Mouse (Mus musculus): ENCODE measurements at regions not wholly inside any gene's neighbourhood (a gene's known extent, or its start where the extent isn't known, plus 50 kb on each side); places are given as distances from the start of the nearest gene placed in this dataset.

GRCm38 (mm10) chr3:52895751-52896150, 121.3 kb downstream of the Cog6 start:
- no peak for DNase-seq (ENCODE audit: low read depth)
- no peak for TF ChIP-seq POLR2A (IDR thresholded peaks at IDR 0.05; ENCODE audit: borderline replicate concordance, extremely low read depth, insufficient read depth, insufficient read length, poor library complexity, severe bottlenecking)
- TF ChIP-seq CTCF (IDR thresholded peaks at IDR 0.05; ENCODE audit: borderline replicate concordance, extremely low read depth, insufficient read depth, insufficient read length): no peak

GRCm38 (mm10) chr3:52894812-52895211, 122.2 kb downstream of the Cog6 start:
- TF ChIP-seq CTCF (IDR thresholded peaks at IDR 0.05; ENCODE audit: borderline replicate concordance, extremely low read depth, insufficient read depth, insufficient read length): no peak
- TF ChIP-seq POLR2A (IDR thresholded peaks at IDR 0.05; ENCODE audit: borderline replicate concordance, extremely low read depth, insufficient read depth, insufficient read length, poor library complexity, severe bottlenecking): no peak
- no peak for DNase-seq (ENCODE audit: low read depth)

GRCm38 (mm10) chr3:52889156-52889715, 127.8 kb downstream of the Cog6 start:
- TF ChIP-seq POLR2A (IDR thresholded peaks at IDR 0.05; ENCODE audit: borderline replicate concordance, extremely low read depth, insufficient read depth, insufficient read length, poor library complexity, severe bottlenecking): no peak
- TF ChIP-seq CTCF (IDR thresholded peaks at IDR 0.05; ENCODE audit: borderline replicate concordance, extremely low read depth, insufficient read depth, insufficient read length): no peak
- no peak for DNase-seq (ENCODE audit: low read depth)

GRCm38 (mm10) chr3:52881981-52882380, 135.1 kb downstream of the Cog6 start:
- TF ChIP-seq POLR2A (IDR thresholded peaks at IDR 0.05; ENCODE audit: borderline replicate concordance, extremely low read depth, insufficient read depth, insufficient read length, poor library complexity, severe bottlenecking): no peak
- no peak for TF ChIP-seq CTCF (IDR thresholded peaks at IDR 0.05; ENCODE audit: borderline replicate concordance, extremely low read depth, insufficient read depth, insufficient read length)

GRCm38 (mm10) chr3:52881139-52881538, 135.9 kb downstream of the Cog6 start:
- TF ChIP-seq CTCF (IDR thresholded peaks at IDR 0.05; ENCODE audit: borderline replicate concordance, extremely low read depth, insufficient read depth, insufficient read length) (no peak), POLR2A (IDR thresholded peaks at IDR 0.05; ENCODE audit: borderline replicate concordance, extremely low read depth, insufficient read depth, insufficient read length, poor library complexity, severe bottlenecking) (no peak)
- no peak for DNase-seq (ENCODE audit: low read depth)

More at GRCm38 (mm10) chr3:52881981-52882380, 135.1 kb downstream of the Cog6 start:
- DNase-seq (ENCODE audit: low read depth): no peak

GRCm38 (mm10) chr3:52879700-52880099, 137.3 kb downstream of the Cog6 start:
- peak; percentile 27 for DNase-seq (ENCODE audit: low read depth)
- TF ChIP-seq CTCF (IDR thresholded peaks at IDR 0.05; ENCODE audit: borderline replicate concordance, extremely low read depth, insufficient read depth, insufficient read length) (no peak), POLR2A (IDR thresholded peaks at IDR 0.05; ENCODE audit: borderline replicate concordance, extremely low read depth, insufficient read depth, insufficient read length, poor library complexity, severe bottlenecking) (no peak)

GRCm38 (mm10) chr3:52878334-52878733, 138.7 kb downstream of the Cog6 start:
- DNase-seq (ENCODE audit: low read depth): no peak
- TF ChIP-seq CTCF (IDR thresholded peaks at IDR 0.05; ENCODE audit: borderline replicate concordance, extremely low read depth, insufficient read depth, insufficient read length) (no peak), POLR2A (IDR thresholded peaks at IDR 0.05; ENCODE audit: borderline replicate concordance, extremely low read depth, insufficient read depth, insufficient read length, poor library complexity, severe bottlenecking) (no peak)

GRCm38 (mm10) chr3:52872260-52872659, 144.8 kb downstream of the Cog6 start:
- no peak for DNase-seq (ENCODE audit: low read depth)

GRCm38 (mm10) chr3:52863146-52863849, 153.7 kb downstream of the Cog6 start:
- TF ChIP-seq POLR2A (IDR thresholded peaks at IDR 0.05; ENCODE audit: borderline replicate concordance, extremely low read depth, insufficient read depth, insufficient read length, poor library complexity, severe bottlenecking) (no peak), CTCF (IDR thresholded peaks at IDR 0.05; ENCODE audit: borderline replicate concordance, extremely low read depth, insufficient read depth, insufficient read length) (no peak)
- DNase-seq (ENCODE audit: low read depth): no peak

More at GRCm38 (mm10) chr3:52872260-52872659, 144.8 kb downstream of the Cog6 start:
- TF ChIP-seq CTCF (IDR thresholded peaks at IDR 0.05; ENCODE audit: borderline replicate concordance, extremely low read depth, insufficient read depth, insufficient read length): no peak

GRCm38 (mm10) chr3:52862026-52862425, 155.0 kb downstream of the Cog6 start:
- no peak for TF ChIP-seq POLR2A (IDR thresholded peaks at IDR 0.05; ENCODE audit: borderline replicate concordance, extremely low read depth, insufficient read depth, insufficient read length, poor library complexity, severe bottlenecking)
- TF ChIP-seq CTCF (IDR thresholded peaks at IDR 0.05; ENCODE audit: borderline replicate concordance, extremely low read depth, insufficient read depth, insufficient read length): no peak
- no peak for DNase-seq (ENCODE audit: low read depth)

GRCm38 (mm10) chr3:52861538-52861937, 155.5 kb downstream of the Cog6 start:
- DNase-seq (ENCODE audit: low read depth): no peak
- TF ChIP-seq POLR2A (IDR thresholded peaks at IDR 0.05; ENCODE audit: borderline replicate concordance, extremely low read depth, insufficient read depth, insufficient read length, poor library complexity, severe bottlenecking) (no peak), CTCF (IDR thresholded peaks at IDR 0.05; ENCODE audit: borderline replicate concordance, extremely low read depth, insufficient read depth, insufficient read length) (no peak)

- DNase-seq (ENCODE audit: low read depth): no peak
- TF ChIP-seq POLR2A (IDR thresholded peaks at IDR 0.05; ENCODE audit: borderline replicate concordance, extremely low read depth, insufficient read depth, insufficient read length, poor library complexity, severe bottlenecking) (no peak), CTCF (IDR thresholded peaks at IDR 0.05; ENCODE audit: borderline replicate concordance, extremely low read depth, insufficient read depth, insufficient read length) (no peak)
These were observed 157.2 kb downstream of the Cog6 start for GRCm38 (mm10) chr3:52859848-52860247.
